In the genomic region with DNA sequence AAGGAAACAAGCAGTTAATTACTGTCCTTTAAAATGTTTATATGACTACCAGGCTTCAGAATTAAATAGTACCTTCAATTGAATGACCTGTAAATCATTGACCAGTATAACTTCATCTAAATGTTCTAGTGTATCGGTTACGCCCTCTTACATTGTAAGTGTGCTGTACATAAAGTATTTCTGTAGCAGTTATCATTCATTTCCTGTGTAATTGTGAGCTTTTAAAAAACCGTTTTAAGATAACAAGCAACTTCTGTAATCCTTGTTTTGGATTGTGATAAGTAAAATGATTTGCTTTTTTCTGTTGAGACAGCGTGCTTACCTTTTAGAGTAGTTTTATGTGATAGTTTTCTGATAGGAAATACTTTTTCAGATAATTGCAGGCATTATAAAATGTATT, we compare ENCODE assay signal across 20 mouse cellular contexts. TPM values are rescaled to one million over a fixed set of nuclear protein-coding genes. Genes with fewer than 3 reads are reported as not detected.
DNase-seq lines count a peak whose midpoint lies in the region; ATAC-seq and TF ChIP-seq lines count a peak whose summit lies in the region.
"Had no signal": no experiment of that assay in that cellular context is flagged by ENCODE, and none has a peak within 500 bp of the region (broad histone marks: within the 10 kb centered on the region; RNA-seq: fewer than 3 reads in every experiment).

No protein-coding gene starts in this region.

- no peak overlapping the region for H3K4me2 ChIP-seq in intestine, embryonic 15.5 days (replicated peaks)
- H3K4me2 ChIP-seq in intestine, postnatal 0 days (replicated peaks; ENCODE audit: low read depth): no peak overlapping the region
- no peak overlapping the region for H3K4me2 ChIP-seq in heart, embryonic 12.5 days
- H3K4me2 ChIP-seq: embryonic facial prominence, embryonic 12.5 days; forebrain, embryonic 13.5 days; forebrain, embryonic 15.5 days had no signal

- H3K9me3 ChIP-seq in MEL (replicated peaks; ENCODE audit: insufficient read depth, low read length): no peaks in the 10 kb centered on the region
- H3K9me3 ChIP-seq in intestine, embryonic 15.5 days: no peaks in the 10 kb centered on the region
- H3K9me3 ChIP-seq in intestine, postnatal 0 days (ENCODE audit: control insufficient read depth): no peaks in the 10 kb centered on the region
- no peaks in the 10 kb centered on the region for H3K9me3 ChIP-seq in heart, embryonic 12.5 days (replicated peaks)
- H3K9me3 ChIP-seq: embryonic facial prominence, embryonic 10.5 days; embryonic facial prominence, embryonic 12.5 days; forebrain, embryonic 13.5 days; forebrain, embryonic 15.5 days had no signal

- peak overlapping the region in 1 of 2 experiments; percentile 3; a peak in 2 of 4 replicates for H3K4me3 ChIP-seq in MEL (ENCODE audit: control insufficient read depth in 1 of 2, insufficient read depth in 1 of 2, low read depth in 2 of 2, low read length in 2 of 2)
- H3K4me3 ChIP-seq in intestine, embryonic 15.5 days (replicated peaks): no peak overlapping the region
- H3K4me3 ChIP-seq in intestine, postnatal 0 days (ENCODE audit: low read depth, low read length): no peak overlapping the region
- H3K4me3 ChIP-seq in heart, embryonic 12.5 days: no peak overlapping the region
- H3K4me3 ChIP-seq: embryonic facial prominence, embryonic 10.5 days; embryonic facial prominence, embryonic 12.5 days; forebrain, embryonic 13.5 days; forebrain, embryonic 15.5 days had no signal

- H3K36me3 ChIP-seq in MEL (ENCODE audit: control insufficient read depth in 1 of 2, insufficient read depth in 2 of 2, low read length in 2 of 2): peaks cover 18 to 33% of the 10 kb centered on the region in 2 experiments
- 0 out of 2 replicates have a peak, but pooled peaks cover 5% of the 10 kb centered on the region for H3K36me3 ChIP-seq in intestine, embryonic 15.5 days
- peaks cover 8% of the 10 kb centered on the region for H3K36me3 ChIP-seq in intestine, postnatal 0 days (ENCODE audit: control insufficient read depth, insufficient read depth)
- peaks cover 24% of the 10 kb centered on the region for H3K36me3 ChIP-seq in heart, embryonic 12.5 days

- 62% methylated on average over 4 of the region's 4 CpGs for WGBS in intestine, embryonic 15.5 days
- 41% methylated on average over 4 of the region's 4 CpGs for WGBS in intestine, postnatal 0 days
- WGBS in heart, embryonic 12.5 days: 69% methylated on average over 4 of the region's 4 CpGs

- peaks cover 10 to 17% of the 10 kb centered on the region in 2 experiments for H3K4me1 ChIP-seq in MEL (ENCODE audit: control insufficient read depth in 1 of 2, insufficient read depth in 2 of 2, low read length in 2 of 2)
- 0 out of 2 replicates have a peak, but pooled peaks cover 2% of the 10 kb centered on the region for H3K4me1 ChIP-seq in intestine, embryonic 15.5 days (replicated peaks)
- no peaks in the 10 kb centered on the region for H3K4me1 ChIP-seq in intestine, postnatal 0 days (replicated peaks; ENCODE audit: control insufficient read depth, insufficient read depth, low read length)
- H3K4me1 ChIP-seq in heart, embryonic 12.5 days (replicated peaks): peaks cover 16% of the 10 kb centered on the region
- H3K4me1 ChIP-seq: embryonic facial prominence, embryonic 10.5 days; embryonic facial prominence, embryonic 12.5 days had no signal

- ATAC-seq in intestine, embryonic 15.5 days: peak; percentile 47; the same call in 1 of the 2 replicates
- ATAC-seq in intestine, postnatal 0 days: peak; percentile 36; the same call in 1 of the 2 replicates
- ATAC-seq in heart, embryonic 12.5 days (ENCODE audit: insufficient number of reproducible peaks, low FRiP score): no peak
- ATAC-seq: activated CD4-positive, CD25-positive, alpha-beta regulatory T cell, adult 4 months; forebrain, embryonic 13.5 days; forebrain, embryonic 15.5 days; Patski had no signal

- DNase-seq in MEL (ENCODE audit: low read depth, low spot score): peak; percentile 49
- DNase-seq in kidney, adult 8-10 months: no peak
- no peak for DNase-seq in left cerebral cortex, adult 8-10 months (ENCODE audit: low spot score in 2 of 2)
- DNase-seq: adrenal gland, adult 8-10 months; adrenal gland, postnatal 14 days; adrenal gland, postnatal 36 days; cerebellum, adult 11-12 months; cerebellum, adult 2 months; cerebellum, adult 9-10 months; cerebellum, postnatal 10 days; cerebellum, postnatal 25 days had no signal

- TF ChIP-seq EP300 in MEL (IDR thresholded peaks at IDR 0.05; ENCODE audit: low read depth in 1 of 2, low read length in 2 of 2): peak; percentile 91 to 95

- H3K27ac ChIP-seq in MEL (ENCODE audit: control insufficient read depth, low read depth, low read length): peak overlapping the region; percentile 88
- no peak overlapping the region for H3K27ac ChIP-seq in intestine, embryonic 15.5 days
- no peak overlapping the region for H3K27ac ChIP-seq in intestine, postnatal 0 days (ENCODE audit: low read depth, low read length)
- no peak overlapping the region for H3K27ac ChIP-seq in heart, embryonic 12.5 days (ENCODE audit: poor library complexity, severe bottlenecking)
- H3K27ac ChIP-seq: embryonic facial prominence, embryonic 10.5 days; embryonic facial prominence, embryonic 12.5 days; forebrain, embryonic 13.5 days; forebrain, embryonic 15.5 days had no signal

- no peaks in the 10 kb centered on the region for H3K27me3 ChIP-seq in MEL (ENCODE audit: control insufficient read depth in 1 of 2, insufficient read depth in 2 of 2, low read length in 2 of 2)
- no peaks in the 10 kb centered on the region for H3K27me3 ChIP-seq in intestine, embryonic 15.5 days (replicated peaks)
- H3K27me3 ChIP-seq in intestine, postnatal 0 days (replicated peaks; ENCODE audit: control insufficient read depth, insufficient read depth, low read length): no peaks in the 10 kb centered on the region
- H3K27me3 ChIP-seq in heart, embryonic 12.5 days (replicated peaks): no peaks in the 10 kb centered on the region
- H3K27me3 ChIP-seq: embryonic facial prominence, embryonic 12.5 days; forebrain, embryonic 13.5 days; forebrain, embryonic 15.5 days; Patski had no signal

- no peak for TF ChIP-seq RAD21 in MEL (IDR thresholded peaks at IDR 0.05; ENCODE audit: low read depth, low read length)

- peaks cover 5% of the 10 kb centered on the region; the same call in 1 of the 2 replicates for H3K79me2 ChIP-seq in MEL (ENCODE audit: control insufficient read depth, insufficient read depth, low read length, poor library complexity)

- no peak for TF ChIP-seq CTCF in MEL (IDR thresholded peaks at IDR 0.05 in 2 of 3, conservative IDR thresholded peaks at IDR 0.05 in 1 of 3; ENCODE audit: control insufficient read depth in 1 of 3, insufficient read depth in 1 of 3, low read depth in 2 of 3, low read length in 3 of 3, poor library complexity in 1 of 3, severe bottlenecking in 1 of 3)
- TF ChIP-seq CTCF in intestine, postnatal 0 days (IDR thresholded peaks at IDR 0.05; ENCODE audit: low read depth): no peak

- TF ChIP-seq POLR2A in MEL (IDR thresholded peaks at IDR 0.05; ENCODE audit: control insufficient read depth in 1 of 2, insufficient read depth in 1 of 2, low read depth in 1 of 2, low read length in 2 of 2, poor library complexity in 1 of 2): no peak

- peak overlapping the region; percentile 40; the same call in 1 of the 2 replicates for H3K9ac ChIP-seq in MEL (ENCODE audit: control insufficient read depth, low read depth, low read length, poor library complexity, severe bottlenecking)
- no peak overlapping the region for H3K9ac ChIP-seq in intestine, embryonic 15.5 days
- H3K9ac ChIP-seq in intestine, postnatal 0 days (ENCODE audit: low read depth, low read length): no peak overlapping the region
- H3K9ac ChIP-seq in heart, embryonic 12.5 days: no peak overlapping the region
- H3K9ac ChIP-seq: embryonic facial prominence, embryonic 12.5 days; forebrain, embryonic 13.5 days; forebrain, embryonic 15.5 days had no signal

TF ChIP-seq in MEL, 35 proteins besides CTCF, POLR2A, EP300 and RAD21:
- peak; percentile 19; the same call in 1 of the 2 replicates for TF ChIP-seq MAX (IDR thresholded peaks at IDR 0.05; ENCODE audit: low read length)
- 0 out of 2 replicates have a peak, but pooled peaks have one; percentile 42 for TF ChIP-seq MXI1 (IDR thresholded peaks at IDR 0.05; ENCODE audit: low read depth, low read length)
- peak; percentile 53; the same call in 1 of the 2 replicates for TF ChIP-seq BHLHE40 (IDR thresholded peaks at IDR 0.05; ENCODE audit: borderline replicate concordance, low read depth, low read length)
- TF ChIP-seq TCF12 (IDR thresholded peaks at IDR 0.05; ENCODE audit: low read depth, low read length): peak; percentile 74; the same call in 1 of the 2 replicates
- no peak for TF ChIP-seq HCFC1 (IDR thresholded peaks at IDR 0.05; ENCODE audit: low read depth, low read length)
- no peak for TF ChIP-seq MEF2A (IDR thresholded peaks at IDR 0.05; ENCODE audit: extremely low read depth, insufficient replicate concordance, low read depth, low read length, poor library complexity, severe bottlenecking)
- TF ChIP-seq MYB (IDR thresholded peaks at IDR 0.05; ENCODE audit: low read depth, low read length): peak; percentile 90
- TF ChIP-seq MYC (IDR thresholded peaks at IDR 0.05; ENCODE audit: low read depth, low read length): peak; percentile 73; the same call in 1 of the 2 replicates
- TF ChIP-seq SIN3A (IDR thresholded peaks at IDR 0.05; ENCODE audit: low read length): peak; percentile 80
- peak; percentile 58 for TF ChIP-seq ZNF384 (IDR thresholded peaks at IDR 0.05; ENCODE audit: low read depth, low read length)
- no peak for TF ChIP-seq POLR2AphosphoS5 (IDR thresholded peaks at IDR 0.05; ENCODE audit: borderline replicate concordance, low read depth, low read length)
- TF ChIP-seq ETS1 (IDR thresholded peaks at IDR 0.05; ENCODE audit: low read depth, low read length): peak; percentile 77
- no peak for TF ChIP-seq NELFE (IDR thresholded peaks at IDR 0.05; ENCODE audit: low read depth, low read length)
- TF ChIP-seq RCOR1 (IDR thresholded peaks at IDR 0.05; ENCODE audit: low read depth, low read length): peak; percentile 95
- TF ChIP-seq GATA1 (IDR thresholded peaks at IDR 0.05; ENCODE audit: low read depth, low read length): peak; percentile 91

RNA-seq across cellular contexts. Expression of gene Zfp326, which starts 11.0 kb away (rescaled TPM):
- 6.4 and 7.1 TPM in 2 replicates for total RNA-seq in MEL (2012; rRNA removed)
- polyA plus RNA-seq in MEL (2012; ENCODE audit: insufficient read depth in 1 of 2, insufficient read length in 2 of 2, low read depth in 1 of 2, low replicate concordance in 2 of 2, missing spikeins in 1 of 2): 10 to 100 TPM in 1 of 2 experiments, not detected in 1; 17.6 TPM
- polyA plus RNA-seq in intestine, embryonic 15.5 days (2015; fragmentation: Nextera tagmentation; extraction: Ambion mirVana): 29.0 and 32.7 TPM in 2 replicates
- polyA plus RNA-seq in intestine, postnatal 0 days (2015; fragmentation: Nextera tagmentation; extraction: Ambion mirVana): 19.9 and 21.0 TPM in 2 replicates
- polyA plus RNA-seq in heart, embryonic 12.5 days (2016; fragmentation: Nextera tagmentation; extraction: Ambion mirVana): 35.6 and 36.7 TPM in 2 replicates
- total RNA-seq in left cerebral cortex, adult 8-10 months (2022): 10 to 100 TPM; 23.4 to 31.5 (median 29.7) TPM
